Mouse (Mus musculus): ENCODE measurements around the gene Rbpj.

Rbpj gene

GRCm38 (mm10) chr5:53553281-53553680, 87.3 kb downstream of the Rbpj start:
- DNase-seq, result no peak

- DNase-seq, result no peak
Observed at GRCm38 (mm10) chr5:53554180-53554579, 88.2 kb downstream of the Rbpj start.

- no peak for DNase-seq
Observed at GRCm38 (mm10) chr5:53554926-53555325, 89.0 kb downstream of the Rbpj start.

GRCm38 (mm10) chr5:53555474-53555873, 89.5 kb downstream of the Rbpj start:
- no peak for DNase-seq

- no peak for DNase-seq
Observed at GRCm38 (mm10) chr5:53555929-53556328, 90.0 kb downstream of the Rbpj start.

GRCm38 (mm10) chr5:53557544-53558260, 91.8 kb downstream of the Rbpj start:
- DNase-seq, result no peak

GRCm38 (mm10) chr5:53561160-53561559, 95.2 kb downstream of the Rbpj start:
- no peak for DNase-seq

- no peak for DNase-seq
Observed at GRCm38 (mm10) chr5:53564309-53564708, 98.4 kb downstream of the Rbpj start.

GRCm38 (mm10) chr5:53565213-53565794, 99.4 kb downstream of the Rbpj start:
- DNase-seq, result no peak

- no peak for DNase-seq
Observed at GRCm38 (mm10) chr5:53566485-53567083, 100.6 kb downstream of the Rbpj start.

- no peak for DNase-seq
Observed at GRCm38 (mm10) chr5:53572496-53572895, 106.5 kb downstream of the Rbpj start.

GRCm38 (mm10) chr5:53574883-53575442, 109.0 kb downstream of the Rbpj start:
- no peak for DNase-seq

- no peak for DNase-seq
Observed at GRCm38 (mm10) chr5:53577272-53577889, 111.4 kb downstream of the Rbpj start.

GRCm38 (mm10) chr5:53584069-53584767, 118.3 kb downstream of the Rbpj start:
- no peak for DNase-seq

- peak; percentile 26 for DNase-seq
Observed at GRCm38 (mm10) chr5:53588421-53589171, 122.6 kb downstream of the Rbpj start.

GRCm38 (mm10) chr5:53589172-53589960, 123.4 kb downstream of the Rbpj start:
- peak; percentile 97 for DNase-seq

GRCm38 (mm10) chr5:53590179-53590765, 124.3 kb downstream of the Rbpj start:
- DNase-seq, result peak; percentile 99

- peak; percentile 48 for DNase-seq
Observed at GRCm38 (mm10) chr5:53590875-53591682, 125.1 kb downstream of the Rbpj start.

GRCm38 (mm10) chr5:53591683-53592050, 125.7 kb downstream of the Rbpj start:
- DNase-seq, result peak; percentile 18

Measured in cerebellum, adult 8-10 months (tissue).